Mouse (Mus musculus): ENCODE measurements around the gene Gtf2ird2.

DNA sequence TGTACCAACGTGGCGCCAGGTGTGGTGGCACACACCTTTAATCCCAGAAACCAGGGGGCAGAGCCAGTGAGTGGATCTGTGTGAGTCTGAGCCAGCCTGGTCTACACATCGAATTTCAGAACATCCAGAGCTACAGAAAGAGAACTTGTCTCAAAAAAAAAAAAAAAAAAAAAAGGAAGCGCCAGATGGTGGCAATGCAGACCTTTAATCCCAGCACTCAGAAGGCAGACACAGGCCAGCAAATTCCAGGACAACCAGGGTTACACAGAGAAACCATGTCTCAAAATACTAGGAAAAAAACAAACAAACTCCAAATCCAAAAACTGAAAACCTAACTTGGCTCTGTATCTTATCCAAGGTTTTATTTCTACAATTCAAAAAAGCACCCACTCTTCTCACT is 86.7 kb downstream of the Gtf2ird2 start:
- TF ChIP-seq POLR2A (IDR thresholded peaks at IDR 0.05; ENCODE audit: control insufficient read depth, low read depth, low read length) = no peak
- no peak for TF ChIP-seq CTCF (IDR thresholded peaks at IDR 0.05; ENCODE audit: control insufficient read depth, insufficient read depth, insufficient replicate concordance, low read depth, low read length)
